Mouse (Mus musculus) erythroblast, embryonic 14.5 days (primary cell): ENCODE data around the gene Arhgap45.
"Not testable (repeated sequence)": the region's sequence is repeated elsewhere in the genome, so short reads cannot be mapped to it uniquely, and the experiment has no call there.

ENCODE experiments used
- GATA1 ChIP-seq: IDR thresholded peaks from 2 replicates; pipeline ENCODE4 v1.6.1; 2012; ENCODE audit warnings: low read length, inconsistent platforms, mixed read lengths
- TAL1 ChIP-seq: IDR thresholded peaks from 3 replicates; pipeline ENCODE4 v1.6.1; 2012; ENCODE audit warnings: low read length, inconsistent platforms, mixed read lengths

- TF ChIP-seq GATA1, TAL1: not testable (repeated sequence)
Measured at GRCm38 (mm10) chr10:80054911-80055310, 38.5 kb downstream of the Arhgap45 start.
